Mouse (Mus musculus) heart, adult 2 months (tissue): ENCODE results near the gene Vangl1. TPM values are rescaled to one million over a fixed set of nuclear protein-coding genes. Genes with fewer than 3 reads are reported as not detected.

ENCODE experiments used
- DNase-seq, 2 experiments: peaks; one replicate each; pipeline ENCODE4 v3.0.0; 2021
- H3K27ac ChIP-seq: fragments of 200-600 bp; 2 replicates; pipeline ENCODE4 v1.8.1; 2022
- H3K27me3 ChIP-seq: fragments of 200-500 bp; 2 replicates; pipeline ENCODE4 v1.6.1; 2012; ENCODE audit warnings: mild to moderate bottlenecking, low read length, inconsistent platforms, mixed read lengths; ENCODE audit not compliant: control insufficient read depth, insufficient read depth
- H3K36me3 ChIP-seq: fragments of 200-500 bp; 2 replicates; pipeline ENCODE4 v1.6.1; 2012; ENCODE audit warnings: low read length, inconsistent platforms; ENCODE audit not compliant: control insufficient read depth, insufficient read depth
- H3K4me1 ChIP-seq: fragments of 200-500 bp; 2 replicates; pipeline ENCODE4 v1.6.1; 2011; ENCODE audit warnings: low read length; ENCODE audit not compliant: control insufficient read depth, insufficient read depth
- H3K4me3 ChIP-seq: fragments of 200-600 bp; 2 replicates; pipeline ENCODE4 v1.8.1; 2022
- H3K79me2 ChIP-seq: fragments of 200-500 bp; replicated peaks from 2 replicates; pipeline ENCODE4 v1.6.1; 2012; ENCODE audit warnings: mild to moderate bottlenecking, inconsistent platforms, low read length, moderate library complexity, mixed read lengths; ENCODE audit not compliant: control insufficient read depth, insufficient read depth
- H3K9ac ChIP-seq: fragments of 200-500 bp; 2 replicates; pipeline ENCODE4 v1.6.1; 2012; ENCODE audit warnings: low read depth, mild to moderate bottlenecking, control low read depth, inconsistent platforms, low read length, mixed read lengths
- CTCF ChIP-seq: fragments of 200-600 bp; IDR thresholded peaks from 2 replicates; pipeline ENCODE4 v1.8.1; 2022; ENCODE audit warnings: antibody characterized with exemption, mild to moderate bottlenecking, moderate library complexity
- EP300 ChIP-seq: fragments of 200-500 bp; IDR thresholded peaks from 2 replicates; pipeline ENCODE4 v1.6.1; 2011; ENCODE audit warnings: low read depth, low read length, control low read depth; ENCODE audit not compliant: insufficient read depth
- POLR2A ChIP-seq: fragments of 200-500 bp; IDR thresholded peaks from 2 replicates; pipeline ENCODE4 v1.6.1; 2011; ENCODE audit warnings: mild to moderate bottlenecking, low read depth, low read length, control low read depth; ENCODE audit not compliant: insufficient read depth
- WGBS: fragments of 180-500 bp; shearing (Covaris S2); methylation state at CpG from one replicate; pipeline ENCODE4 v1.1.7; 2018; 5-methylcytosine and 5-hydroxymethylcytosine counted together
- intact Hi-C: fragments of 180-260 bp; cut with DNase I; formaldehyde crosslinking; loops from one replicate; pipeline ENCODE4 v1.15.1; 2025
- polyA plus RNA-seq: library from polyadenylated mRNA; depleted of rRNA; stranded (reverse); fragments of >200 nt; gene quantifications from 2 replicates; pipeline ENCODE4 v1.2.3, GENCODE M21; 2012
- total RNA-seq, 2 experiments: library from RNA; stranded (reverse); gene quantifications; 2 replicates each; pipeline ENCODE4 v1.2.3; 2021

Vangl1 gene
- total and polyA plus RNA-seq, 3 experiments: 9.7 to 15.9 (median 10.6) TPM

DNA sequence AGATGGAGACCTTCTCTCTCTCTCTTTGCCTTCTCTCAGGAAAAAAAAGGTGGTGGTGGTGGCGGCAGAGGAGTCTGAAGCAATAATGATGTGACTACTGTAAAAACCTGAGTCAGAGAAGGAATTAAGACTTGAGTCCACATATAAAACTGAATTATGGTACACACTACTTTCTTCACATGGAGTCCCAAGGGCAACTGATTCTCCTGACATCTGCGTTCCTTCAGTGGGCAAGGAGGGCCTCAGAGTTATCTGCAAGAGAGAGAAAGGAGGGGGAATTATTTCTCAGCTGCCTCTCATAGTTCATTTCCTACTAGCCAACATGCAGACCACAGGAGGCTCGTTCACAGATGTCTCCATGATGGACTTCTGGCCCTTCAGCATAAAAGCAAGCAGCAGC is 40.1 kb upstream of the Vangl1 start:
- Histone ChIP-seq H3K36me3 (no peaks in the 10 kb centered on the region), H3K79me2 (no peaks in the 10 kb centered on the region), H3K9ac (no peak overlapping the region), H3K27me3 (no peaks in the 10 kb centered on the region), H3K4me3 (no peak overlapping the region), H3K4me1 (no peaks in the 10 kb centered on the region), H3K27ac (no peak overlapping the region)
- no peak for DNase-seq
- no peak for TF ChIP-seq CTCF
- TF ChIP-seq POLR2A: no peak
- TF ChIP-seq EP300: no peak
- WGBS: 88% methylated on average over 3 of the region's 3 CpGs
- intact Hi-C loops: loop anchor here (5.0 kb wide), 2 partner anchors 122 to 347 kb away; no protein-coding TSS in a partner anchor

- TF ChIP-seq POLR2A: no peak
- no peak for TF ChIP-seq EP300
- TF ChIP-seq CTCF: peak; percentile 80
- Histone ChIP-seq H3K79me2 (no peaks in the 10 kb centered on the region), H3K27me3 (no peaks in the 10 kb centered on the region), H3K4me3 (no peak overlapping the region), H3K36me3 (no peaks in the 10 kb centered on the region), H3K27ac (no peak overlapping the region), H3K9ac (no peak overlapping the region), H3K4me1 (no peaks in the 10 kb centered on the region)
- WGBS: 21% methylated on average over 5 of the region's 5 CpGs
- intact Hi-C loops: loop anchor here (1.0 to 5.0 kb wide), 3 partner anchors 121 to 346 kb away; no protein-coding TSS in a partner anchor
- no peak for DNase-seq
Observed at GRCm38 (mm10) chr3:102242854-102243253, 38.4 kb upstream of the Vangl1 start.

DNA sequence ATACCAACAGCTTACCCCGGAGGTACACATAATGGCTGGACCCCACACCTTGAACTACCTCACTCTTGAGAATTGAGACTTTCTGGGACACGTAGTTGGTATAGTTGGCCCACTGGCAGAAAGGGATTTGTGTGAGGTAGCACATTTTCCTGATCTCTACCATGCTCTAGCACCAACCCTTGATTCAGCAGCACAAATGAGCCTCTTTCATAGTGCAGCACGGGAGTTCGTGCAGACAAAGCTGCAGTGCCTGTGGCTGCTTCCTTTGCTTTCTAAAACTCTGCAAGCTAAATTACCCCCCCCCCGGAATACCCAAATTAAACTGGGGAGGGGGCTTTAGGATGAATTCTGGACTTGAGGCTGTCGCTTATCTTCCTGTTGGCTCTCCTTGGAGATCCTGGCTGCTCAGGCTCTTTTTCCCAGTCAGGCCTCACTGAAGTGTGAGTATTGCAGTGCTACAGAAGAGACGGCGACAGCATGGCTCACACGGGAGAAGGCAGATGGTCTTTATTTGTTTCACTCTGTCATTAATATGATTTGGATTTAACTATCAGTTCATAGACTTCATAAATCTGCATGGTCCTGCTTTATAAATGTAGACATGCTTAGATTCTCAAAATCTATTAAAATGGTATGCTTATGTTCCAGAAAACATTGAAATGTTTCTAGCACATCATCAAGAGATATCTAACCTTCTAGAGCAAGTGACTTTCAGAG is 27.1 kb upstream of the Vangl1 start:
- no peak for TF ChIP-seq CTCF
- TF ChIP-seq POLR2A: no peak
- TF ChIP-seq EP300: no peak
- Histone ChIP-seq H3K36me3 (no peaks in the 10 kb centered on the region), H3K79me2 (no peaks in the 10 kb centered on the region), H3K27me3 (no peaks in the 10 kb centered on the region), H3K9ac (no peak overlapping the region), H3K4me1 (no peaks in the 10 kb centered on the region), H3K27ac (no peak overlapping the region), H3K4me3 (no peak overlapping the region)
- WGBS: 89% methylated on average over 9 of the region's 9 CpGs
- DNase-seq: no peak
- intact Hi-C loops: no loop called here

DNA sequence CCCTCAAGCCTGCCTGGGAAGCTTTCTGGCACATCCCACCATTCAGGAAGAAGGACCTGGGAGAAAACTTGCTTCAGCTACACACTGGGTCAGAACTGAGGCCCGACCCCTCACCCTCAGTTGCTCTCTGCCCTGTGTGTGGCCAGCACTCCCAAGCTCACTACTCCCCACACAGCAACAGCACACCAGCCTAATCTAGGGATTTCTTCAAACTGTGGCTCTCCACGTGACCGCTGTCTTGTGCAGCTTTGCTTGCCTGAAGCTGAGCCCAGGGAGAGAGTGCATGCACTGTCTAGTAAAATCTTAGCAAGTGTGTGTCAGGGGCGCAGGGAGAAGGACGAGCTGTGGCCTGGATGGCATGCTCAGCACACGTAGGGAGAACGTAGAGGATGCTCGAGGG is 18.3 kb upstream of the Vangl1 start:
- H3K4me3 ChIP-seq: no peak overlapping the region
- H3K27ac ChIP-seq: no peak overlapping the region
- H3K36me3 ChIP-seq: no peaks in the 10 kb centered on the region
- WGBS: 87% methylated on average over 8 of the region's 8 CpGs
- H3K4me1 ChIP-seq: no peaks in the 10 kb centered on the region
- DNase-seq: no peak
- no peak overlapping the region for H3K9ac ChIP-seq
- no peaks in the 10 kb centered on the region for H3K27me3 ChIP-seq
- intact Hi-C loops: no loop called here
- no peak for TF ChIP-seq CTCF
- no peak for TF ChIP-seq POLR2A
- TF ChIP-seq EP300: no peak
- H3K79me2 ChIP-seq: no peaks in the 10 kb centered on the region

DNA sequence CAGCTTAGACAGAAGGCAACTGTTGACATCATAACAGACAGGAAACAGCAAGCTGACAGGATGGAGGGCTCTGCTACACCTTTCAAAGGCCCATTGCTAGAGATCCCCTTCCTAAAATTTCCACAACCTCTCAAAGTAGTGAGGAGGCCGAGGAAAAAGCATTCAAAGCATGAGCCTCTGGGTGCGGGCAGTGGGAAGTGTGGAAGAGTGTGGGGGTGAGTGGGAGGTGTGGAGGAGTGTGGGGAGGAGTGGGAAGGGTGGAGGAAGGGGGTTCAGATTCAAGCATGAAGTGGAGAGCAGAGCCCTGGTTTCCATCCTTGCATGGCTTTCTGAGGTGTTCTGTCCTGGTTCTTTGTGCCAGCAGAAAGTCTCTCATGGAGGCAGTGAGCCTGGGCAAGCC is 13.8 kb upstream of the Vangl1 start:
- no peak overlapping the region for H3K27ac ChIP-seq
- no peaks in the 10 kb centered on the region for H3K36me3 ChIP-seq
- H3K79me2 ChIP-seq: no peaks in the 10 kb centered on the region
- TF ChIP-seq EP300 (no peak), CTCF (no peak)
- intact Hi-C loops: no loop called here
- DNase-seq: no peak
- H3K4me1 ChIP-seq: no peaks in the 10 kb centered on the region
- no peak overlapping the region for H3K4me3 ChIP-seq
- H3K27me3 ChIP-seq: no peaks in the 10 kb centered on the region
- WGBS: 74% methylated on average over 2 of the region's 2 CpGs
- no peak overlapping the region for H3K9ac ChIP-seq

- Histone ChIP-seq H3K27me3 (no peaks in the 10 kb centered on the region), H3K36me3 (no peaks in the 10 kb centered on the region), H3K9ac (no peak overlapping the region), H3K4me1 (no peaks in the 10 kb centered on the region), H3K27ac (no peak overlapping the region), H3K4me3 (no peak overlapping the region), H3K79me2 (no peaks in the 10 kb centered on the region)
- DNase-seq: no peak
- TF ChIP-seq EP300: no peak
- 83% methylated on average over 4 of the region's 4 CpGs for WGBS
- intact Hi-C loops: no loop called here
Observed at GRCm38 (mm10) chr3:102214736-102215135, 10.2 kb upstream of the Vangl1 start.
